In genomic region chr4:130801198-130801597, GRCm38 (mm10) we compare ENCODE assay signal across 13 mouse cellular contexts. TPM values are rescaled to one million over a fixed set of nuclear protein-coding genes. Genes with fewer than 3 reads are reported as not detected.
DNase-seq lines count a peak whose midpoint lies in the region; ATAC-seq and TF ChIP-seq lines count a peak whose summit lies in the region.
"Had no signal": no experiment of that assay in that cellular context is flagged by ENCODE, and none has a peak within 500 bp of the region (broad histone marks: within the 10 kb centered on the region; RNA-seq: fewer than 3 reads in every experiment).

No protein-coding gene starts in this region.

- 86% methylated on average over 5 of the region's 5 CpGs for WGBS in heart, embryonic 15.5 days
- WGBS in midbrain, embryonic 12.5 days: 92% methylated on average over 5 of the region's 5 CpGs
- WGBS in midbrain, embryonic 13.5 days: 89% methylated on average over 5 of the region's 5 CpGs

- intact Hi-C loops in heart, postnatal 10 days (cut with DNase I): no loop called here

- H3K9me3 ChIP-seq in heart, embryonic 15.5 days (replicated peaks): no peaks in the 10 kb centered on the region
- no peaks in the 10 kb centered on the region for H3K9me3 ChIP-seq in midbrain, embryonic 12.5 days
- H3K9me3 ChIP-seq in midbrain, embryonic 13.5 days: no peaks in the 10 kb centered on the region
- H3K9me3 ChIP-seq: embryonic facial prominence, embryonic 13.5 days; liver, embryonic 12.5 days; midbrain, embryonic 10.5 days had no signal

- no peak overlapping the region for H3K4me2 ChIP-seq in heart, embryonic 15.5 days
- no peak overlapping the region for H3K4me2 ChIP-seq in midbrain, embryonic 12.5 days (replicated peaks)
- no peak overlapping the region for H3K4me2 ChIP-seq in midbrain, embryonic 13.5 days (replicated peaks)
- H3K4me2 ChIP-seq: embryonic facial prominence, embryonic 13.5 days; liver, embryonic 12.5 days had no signal

- H3K4me1 ChIP-seq in heart, embryonic 15.5 days (replicated peaks): peaks cover 84% of the 10 kb centered on the region
- peaks cover 64% of the 10 kb centered on the region for H3K4me1 ChIP-seq in midbrain, embryonic 12.5 days
- peaks cover 90% of the 10 kb centered on the region for H3K4me1 ChIP-seq in midbrain, embryonic 13.5 days (replicated peaks)
- peaks cover 64% of the 10 kb centered on the region for H3K4me1 ChIP-seq in bone marrow macrophage, adult 2 months (ENCODE audit: control insufficient read depth, insufficient read depth, low read length)

- no peak for DNase-seq in heart, postnatal 10 days
- DNase-seq in frontal cortex, postnatal 36 days (ENCODE audit: low spot score in 2 of 2): no peak
- DNase-seq in thymus, postnatal 10 days (ENCODE audit: low spot score in 2 of 2): no peak
- DNase-seq: cerebellum, adult 11 months; right cerebral cortex, adult 18-20 months had no signal

- H3K9ac ChIP-seq in heart, embryonic 15.5 days: no peak overlapping the region
- H3K9ac ChIP-seq in midbrain, embryonic 12.5 days (replicated peaks): no peak overlapping the region
- no peak overlapping the region for H3K9ac ChIP-seq in midbrain, embryonic 13.5 days (replicated peaks)
- H3K9ac ChIP-seq: embryonic facial prominence, embryonic 13.5 days; liver, embryonic 12.5 days had no signal

- ATAC-seq in heart, embryonic 15.5 days (replicated peaks; ENCODE audit: insufficient number of reproducible peaks, insufficient read depth, low FRiP score, low read depth): no peak
- no peak for ATAC-seq in midbrain, embryonic 12.5 days (ENCODE audit: low FRiP score, low read depth)
- ATAC-seq in midbrain, embryonic 13.5 days: no peak
- ATAC-seq: liver, embryonic 12.5 days had no signal

- TF ChIP-seq CTCF in bone marrow macrophage, adult 2 months (IDR thresholded peaks at IDR 0.05; ENCODE audit: low read depth, low read length): no peak

- peak overlapping the region; percentile 63; the same call in 1 of the 2 replicates for H3K27ac ChIP-seq in heart, embryonic 15.5 days
- peak overlapping the region; percentile 54; the same call in 1 of the 2 replicates for H3K27ac ChIP-seq in midbrain, embryonic 12.5 days (replicated peaks)
- H3K27ac ChIP-seq in midbrain, embryonic 13.5 days: no peak overlapping the region
- peak overlapping the region; percentile 94 for H3K27ac ChIP-seq in bone marrow macrophage, adult 2 months (ENCODE audit: insufficient read depth, low read depth, low read length)
- H3K27ac ChIP-seq: embryonic facial prominence, embryonic 13.5 days; liver, embryonic 12.5 days had no signal

- no peak overlapping the region for H3K4me3 ChIP-seq in heart, embryonic 15.5 days
- H3K4me3 ChIP-seq in midbrain, embryonic 12.5 days: no peak overlapping the region
- no peak overlapping the region for H3K4me3 ChIP-seq in midbrain, embryonic 13.5 days (replicated peaks)
- H3K4me3 ChIP-seq in bone marrow macrophage, adult 2 months (ENCODE audit: insufficient read depth, low read length): no peak overlapping the region
- H3K4me3 ChIP-seq: embryonic facial prominence, embryonic 13.5 days; liver, embryonic 12.5 days; midbrain, embryonic 10.5 days; myocyte had no signal

- no peak for TF ChIP-seq POLR2A in bone marrow macrophage, adult 2 months (IDR thresholded peaks at IDR 0.05; ENCODE audit: borderline replicate concordance, low read depth, low read length)

- no peaks in the 10 kb centered on the region for H3K36me3 ChIP-seq in heart, embryonic 15.5 days
- no peaks in the 10 kb centered on the region for H3K36me3 ChIP-seq in midbrain, embryonic 12.5 days
- H3K36me3 ChIP-seq in midbrain, embryonic 13.5 days: 0 out of 2 replicates have a peak, but pooled peaks cover 5% of the 10 kb centered on the region
- H3K36me3 ChIP-seq: liver, embryonic 12.5 days; midbrain, embryonic 10.5 days had no signal

- no peaks in the 10 kb centered on the region for H3K27me3 ChIP-seq in heart, embryonic 15.5 days
- H3K27me3 ChIP-seq in midbrain, embryonic 12.5 days: peaks cover 5% of the 10 kb centered on the region; the same call in 1 of the 2 replicates
- H3K27me3 ChIP-seq in midbrain, embryonic 13.5 days: no peaks in the 10 kb centered on the region
- H3K27me3 ChIP-seq: embryonic facial prominence, embryonic 13.5 days had no signal

RNA-seq across cellular contexts. Expression of gene Sdc3, which starts 8.9 kb away (rescaled TPM):
- 18.4 and 28.4 TPM in 2 replicates for polyA plus RNA-seq in heart, embryonic 15.5 days (2015; fragmentation: Nextera tagmentation; extraction: Ambion mirVana)
- 10 to 100 TPM; 54.8 to 64.2 TPM for total RNA-seq in heart, postnatal 10 days (2021)
- polyA plus RNA-seq in midbrain, embryonic 12.5 days (2016; fragmentation: Nextera tagmentation; extraction: Ambion mirVana): 46.5 and 52.1 TPM in 2 replicates
- polyA plus RNA-seq in midbrain, embryonic 13.5 days (2015; fragmentation: Nextera tagmentation; extraction: Ambion mirVana): 72.3 and 72.9 TPM in 2 replicates
- polyA plus RNA-seq in bone marrow macrophage, adult 2 months (2012; ENCODE audit: insufficient read depth, insufficient read length, missing spikeins): 259 and 302 TPM in 2 replicates
